Mouse (Mus musculus) MEL (cell line): ENCODE data around the gene Il17a. TPM values are rescaled to one million over a fixed set of nuclear protein-coding genes. Genes with fewer than 3 reads are reported as not detected.
"Not testable (repeated sequence)": the region's sequence is repeated elsewhere in the genome, so short reads cannot be mapped to it uniquely, and the experiment has no call there.

Experiments
- DNase-seq: peaks from one replicate; pipeline ENCODE4 v3.0.0; 2011; ENCODE audit warnings: low read depth, low spot score
- H3K27ac ChIP-seq: 2 replicates; pipeline ENCODE4 v1.5.1; 2012; ENCODE audit warnings: low read depth, mild to moderate bottlenecking, control low read depth, low read length, moderate library complexity; ENCODE audit not compliant: control insufficient read depth
- H3K27me3 ChIP-seq, 2 experiments: fragments of 150-350 bp in 1 of 2; sonication (generic) in 1 of 2; 2 replicates each; pipeline ENCODE4 v1.6.1; 2012; ENCODE audit warnings: low read length in 2 of 2, mild to moderate bottlenecking in 2 of 2, improper control_type of control experiment in 1 of 2, moderate library complexity in 1 of 2; ENCODE audit not compliant: insufficient read depth in 2 of 2, control insufficient read depth in 1 of 2
- H3K36me3 ChIP-seq, 2 experiments: 2 replicates each; pipeline ENCODE4 v1.6.1; 2012 to 2014; ENCODE audit warnings: low read length in 2 of 2, improper control_type of control experiment in 1 of 2, inconsistent platforms in 1 of 2, mild to moderate bottlenecking in 1 of 2; ENCODE audit not compliant: insufficient read depth in 2 of 2, control insufficient read depth in 1 of 2
- H3K4me1 ChIP-seq, 2 experiments: fragments of 150-350 bp in 1 of 2; sonication (generic) in 1 of 2; 2 replicates each; pipeline ENCODE4 v1.6.1; 2012; ENCODE audit warnings: low read length in 2 of 2, improper control_type of control experiment in 1 of 2, mild to moderate bottlenecking in 1 of 2; ENCODE audit not compliant: insufficient read depth in 2 of 2, control insufficient read depth in 1 of 2
- H3K4me3 ChIP-seq, 2 experiments: fragments of 150-350 bp in 1 of 2; sonication (generic) in 1 of 2; 2 replicates each; pipeline ENCODE4 v1.5.1; 2012; ENCODE audit warnings: low read depth in 2 of 2, low read length in 2 of 2, mild to moderate bottlenecking in 2 of 2, moderate library complexity in 2 of 2, control low read depth in 1 of 2, improper control_type of control experiment in 1 of 2; ENCODE audit not compliant: control insufficient read depth in 1 of 2, insufficient read depth in 1 of 2
- H3K79me2 ChIP-seq: 2 replicates; pipeline ENCODE4 v1.6.1; 2012; ENCODE audit warnings: mild to moderate bottlenecking, low read length, moderate library complexity; ENCODE audit not compliant: control insufficient read depth, poor library complexity, insufficient read depth
- H3K9ac ChIP-seq: 2 replicates; pipeline ENCODE4 v1.6.1; 2012; ENCODE audit warnings: low read depth, mild to moderate bottlenecking, control low read depth, low read length, moderate library complexity; ENCODE audit not compliant: control insufficient read depth, poor library complexity, severe bottlenecking
- H3K9me3 ChIP-seq: fragments of 150-350 bp; sonication (generic); replicated peaks from 2 replicates; pipeline ENCODE4 v1.6.1; 2012; ENCODE audit warnings: mild to moderate bottlenecking, low read length, improper control_type of control experiment, moderate library complexity; ENCODE audit not compliant: insufficient read depth
- CHD2 ChIP-seq: IDR thresholded peaks from 2 replicates; pipeline ENCODE4 v1.6.1; 2011; ENCODE audit warnings: low read length, improper control_type of control experiment
- E2F4 ChIP-seq: IDR thresholded peaks from 2 replicates; pipeline ENCODE4 v1.6.1; 2011; ENCODE audit warnings: low read depth, low read length, improper control_type of control experiment, borderline replicate concordance
- ELF1 ChIP-seq: IDR thresholded peaks from 2 replicates; pipeline ENCODE4 v1.6.1; 2014; ENCODE audit warnings: low read depth, mild to moderate bottlenecking, inconsistent platforms, low read length, improper control_type of control experiment, moderate library complexity
- JUND ChIP-seq: IDR thresholded peaks from 2 replicates; pipeline ENCODE4 v1.6.1; 2011; ENCODE audit warnings: low read depth, mild to moderate bottlenecking, improper control_type of control experiment, low read length
- KAT2A ChIP-seq: conservative IDR thresholded peaks from 2 replicates; pipeline ENCODE4 v1.6.1; 2012; ENCODE audit warnings: low read depth, low read length, improper control_type of control experiment, inconsistent platforms
- MAFK ChIP-seq: IDR thresholded peaks from 2 replicates; pipeline ENCODE4 v1.6.1; 2011; ENCODE audit warnings: low read depth, mild to moderate bottlenecking, low read length, improper control_type of control experiment, borderline replicate concordance
- MAX ChIP-seq: IDR thresholded peaks from 2 replicates; pipeline ENCODE4 v1.6.1; 2011; ENCODE audit warnings: low read length, improper control_type of control experiment
- MEF2A ChIP-seq: IDR thresholded peaks from 2 replicates; pipeline ENCODE4 v1.6.1; 2014; ENCODE audit warnings: low read depth, mild to moderate bottlenecking, inconsistent platforms, low read length, improper control_type of control experiment; ENCODE audit not compliant: poor library complexity, insufficient replicate concordance, severe bottlenecking; ENCODE audit errors: extremely low read depth
- MXI1 ChIP-seq: IDR thresholded peaks from 2 replicates; pipeline ENCODE4 v1.6.1; 2011; ENCODE audit warnings: mild to moderate bottlenecking, low read depth, low read length, improper control_type of control experiment
- MYB ChIP-seq: IDR thresholded peaks from 2 replicates; pipeline ENCODE4 v1.6.1; 2011; ENCODE audit warnings: mild to moderate bottlenecking, low read depth, low read length, improper control_type of control experiment
- NELFE ChIP-seq: IDR thresholded peaks from 2 replicates; pipeline ENCODE4 v1.6.1; 2011; ENCODE audit warnings: low read depth, low read length, improper control_type of control experiment
- POLR2A ChIP-seq, 2 experiments: IDR thresholded peaks; 2 replicates each; pipeline ENCODE4 v1.6.1; 2011 to 2012; ENCODE audit warnings: low read length in 2 of 2, mild to moderate bottlenecking in 2 of 2, control low read depth in 1 of 2, improper control_type of control experiment in 1 of 2, low read depth in 1 of 2, moderate library complexity in 1 of 2; ENCODE audit not compliant: control insufficient read depth in 1 of 2, insufficient read depth in 1 of 2, poor library complexity in 1 of 2
- POLR2AphosphoS2 ChIP-seq: IDR thresholded peaks from 2 replicates; pipeline ENCODE4 v1.6.1; 2011; ENCODE audit warnings: low read length, improper control_type of control experiment
- POLR2AphosphoS5 ChIP-seq: IDR thresholded peaks from 2 replicates; pipeline ENCODE4 v1.6.1; 2012; ENCODE audit warnings: low read depth, borderline replicate concordance, mild to moderate bottlenecking, inconsistent platforms, low read length, moderate library complexity, mixed read lengths
- SIN3A ChIP-seq: IDR thresholded peaks from 2 replicates; pipeline ENCODE4 v1.6.1; 2012; ENCODE audit warnings: low read length, improper control_type of control experiment, inconsistent platforms
- SMC3 ChIP-seq: IDR thresholded peaks from 2 replicates; pipeline ENCODE4 v1.6.1; 2011; ENCODE audit warnings: low read depth, low read length, improper control_type of control experiment
- TCF12 ChIP-seq: IDR thresholded peaks from 2 replicates; pipeline ENCODE4 v1.6.1; 2014; ENCODE audit warnings: low read depth, mild to moderate bottlenecking, inconsistent platforms, low read length, improper control_type of control experiment, moderate library complexity
- UBTF ChIP-seq: IDR thresholded peaks from 2 replicates; pipeline ENCODE4 v1.6.1; 2012; ENCODE audit warnings: low read depth, mild to moderate bottlenecking, inconsistent platforms, low read length, improper control_type of control experiment, moderate library complexity, borderline replicate concordance; ENCODE audit not compliant: insufficient read depth
- USF2 ChIP-seq, 2 experiments: IDR thresholded peaks; 2 replicates each; pipeline ENCODE4 v1.6.1; 2011 to 2012; ENCODE audit warnings: improper control_type of control experiment in 2 of 2, low read length in 2 of 2, borderline replicate concordance in 1 of 2, inconsistent platforms in 1 of 2, low read depth in 1 of 2, mild to moderate bottlenecking in 1 of 2; ENCODE audit not compliant: insufficient read depth in 1 of 2
- ZC3H11A ChIP-seq: IDR thresholded peaks from 2 replicates; pipeline ENCODE4 v1.6.1; 2012; ENCODE audit warnings: low read depth, mild to moderate bottlenecking, inconsistent platforms, low read length, improper control_type of control experiment
- ZMIZ1 ChIP-seq: IDR thresholded peaks from 2 replicates; pipeline ENCODE4 v1.6.1; 2012; ENCODE audit warnings: low read depth, mild to moderate bottlenecking, inconsistent platforms, low read length, improper control_type of control experiment, moderate library complexity
- polyA plus RNA-seq, 2 experiments: library from polyadenylated mRNA; stranded (reverse) in 1 of 2; unstranded in 1 of 2; fragments of >175 nt in 1 of 2; fragments of >200 nt in 1 of 2; gene quantifications; 2 replicates each; pipeline versions ENCODE4 v1.2.1 to v1.2.4; 2012; ENCODE audit warnings: low replicate concordance in 2 of 2, low read depth in 1 of 2; ENCODE audit not compliant: insufficient read length in 2 of 2, insufficient read depth in 1 of 2, missing spikeins in 1 of 2
- total RNA-seq: library from RNA; depleted of rRNA; stranded (reverse); fragments of 300-350 nt; gene quantifications from 2 replicates; pipeline ENCODE4 v1.2.3, GENCODE M21; 2012

Gene Il17a
- total and polyA plus RNA-seq, 3 experiments, result not detected

GRCm38 (mm10) chr1:20766526-20766925, 35.8 kb downstream of the Il17a start:
- no peak for TF ChIP-seq ZMIZ1
- no peak for TF ChIP-seq POLR2AphosphoS5
- no peak for TF ChIP-seq CHD2
- no peak for TF ChIP-seq ZC3H11A
- TF ChIP-seq MYB, result no peak
- TF ChIP-seq USF2 (IDR thresholded peaks at IDR 0.05; ENCODE audit: borderline replicate concordance in 1 of 2, insufficient read depth in 1 of 2, low read depth in 1 of 2, low read length in 2 of 2), result no peak
- no peak for TF ChIP-seq SMC3
- TF ChIP-seq MEF2A, result no peak
- TF ChIP-seq KAT2A, result no peak
- TF ChIP-seq NELFE, result no peak
- TF ChIP-seq MXI1, result no peak
- TF ChIP-seq POLR2AphosphoS2, result no peak
- no peak for TF ChIP-seq TCF12
- no peak for DNase-seq
- H3K9ac ChIP-seq, result no peak overlapping the region
- H3K27me3 ChIP-seq, result peaks cover 0 to 2% of the 10 kb centered on the region in 2 experiments; a peak in 1 of 4 replicates
- no peak overlapping the region for H3K4me3 ChIP-seq
- H3K79me2 ChIP-seq, result no peaks in the 10 kb centered on the region
- no peak overlapping the region for H3K27ac ChIP-seq
- H3K9me3 ChIP-seq, result no peaks in the 10 kb centered on the region
- no peaks in the 10 kb centered on the region for H3K36me3 ChIP-seq
- no peaks in the 10 kb centered on the region for H3K4me1 ChIP-seq

- not testable (repeated sequence) for H3K9me3 ChIP-seq, H3K4me1 ChIP-seq, H3K27me3 ChIP-seq, H3K4me3 ChIP-seq, H3K36me3 ChIP-seq, H3K79me2 ChIP-seq, H3K9ac ChIP-seq, H3K27ac ChIP-seq, DNase-seq
These were observed 43.5 kb downstream of the Il17a start for GRCm38 (mm10) chr1:20774026-20774730.

GRCm38 (mm10) chr1:20778366-20778765, 47.7 kb downstream of the Il17a start:
- H3K4me3 ChIP-seq, result no peak overlapping the region
- H3K36me3 ChIP-seq, result no peaks in the 10 kb centered on the region
- no peak for DNase-seq
- H3K9me3 ChIP-seq, result no peaks in the 10 kb centered on the region
- no peak overlapping the region for H3K27ac ChIP-seq
- H3K4me1 ChIP-seq, result no peaks in the 10 kb centered on the region
- H3K79me2 ChIP-seq, result no peaks in the 10 kb centered on the region
- TF ChIP-seq E2F4 (no peak), POLR2AphosphoS2 (no peak), MAX (no peak), ELF1 (no peak), SIN3A (no peak), NELFE (no peak), JUND (no peak), UBTF (no peak), POLR2A (IDR thresholded peaks at IDR 0.05; ENCODE audit: control insufficient read depth in 1 of 2, insufficient read depth in 1 of 2, low read depth in 1 of 2, low read length in 2 of 2, poor library complexity in 1 of 2) (no peak), POLR2AphosphoS5 (no peak), ZMIZ1 (no peak), KAT2A (no peak), MAFK (no peak)
- H3K9ac ChIP-seq, result no peak overlapping the region
- no peaks in the 10 kb centered on the region for H3K27me3 ChIP-seq
